Mouse (Mus musculus) neural tube, embryonic 11.5 days (tissue): ENCODE results near the gene Stat5a. TPM values are rescaled to one million over a fixed set of nuclear protein-coding genes. Genes with fewer than 3 reads are reported as not detected.

ENCODE experiments used
- ATAC-seq: fragments of 200-750 bp; cut with Nextera tagmentation; 2 replicates; pipeline ENCODE4 v1.8.0; 2017; ENCODE audit warnings: moderate number of reproducible peaks, mild to moderate bottlenecking, moderate TSS enrichment, moderate library complexity; ENCODE audit not compliant: insufficient read depth, low FRiP score, low TSS enrichment
- DNase-seq: peaks from one replicate; pipeline ENCODE4 v3.0.0-alpha.2; 2015; ENCODE audit warnings: low spot score
- H3K27ac ChIP-seq: fragments of 300-500 bp; sonication (generic); 2 replicates; pipeline ENCODE4 v1.5.1; 2014; ENCODE audit warnings: low read depth, mild to moderate bottlenecking, low read length
- H3K27me3 ChIP-seq: fragments of 300-500 bp; sonication (generic); 2 replicates; pipeline ENCODE4 v1.6.1; 2014; ENCODE audit warnings: mild to moderate bottlenecking, low read length, mixed read lengths; ENCODE audit not compliant: control insufficient read depth, insufficient read depth
- H3K36me3 ChIP-seq: fragments of 300-500 bp; sonication (generic); 2 replicates; pipeline ENCODE4 v1.6.1; 2014; ENCODE audit warnings: mild to moderate bottlenecking, low read length, moderate library complexity, mixed read lengths; ENCODE audit not compliant: control insufficient read depth, insufficient read depth
- H3K4me1 ChIP-seq: fragments of 300-500 bp; sonication (generic); 2 replicates; pipeline ENCODE4 v1.6.1; 2014; ENCODE audit warnings: low read length, mixed read lengths; ENCODE audit not compliant: control insufficient read depth, insufficient read depth
- H3K4me2 ChIP-seq: fragments of 300-500 bp; sonication (generic); 2 replicates; pipeline ENCODE4 v1.6.1; 2014; ENCODE audit warnings: low read depth, mild to moderate bottlenecking, moderate library complexity
- H3K4me3 ChIP-seq: fragments of 300-500 bp; sonication (generic); 2 replicates; pipeline ENCODE4 v1.5.1; 2014; ENCODE audit warnings: low read depth, low read length
- H3K9ac ChIP-seq: fragments of 300-500 bp; sonication (generic); 2 replicates; pipeline ENCODE4 v1.6.1; 2014; ENCODE audit warnings: mild to moderate bottlenecking, low read length
- H3K9me3 ChIP-seq: fragments of 300-500 bp; sonication (generic); 2 replicates; pipeline ENCODE4 v1.6.1; 2016; ENCODE audit warnings: low read length; ENCODE audit not compliant: control insufficient read depth
- WGBS: fragments of 180-500 bp; shearing (Covaris S2); extraction: QIAGEN DNeasy Blood & Tissue Kit; methylation state at CpG from one replicate; pipeline ENCODE4 v1.1.7; 2014; 5-methylcytosine and 5-hydroxymethylcytosine counted together
- polyA plus RNA-seq: library from polyadenylated mRNA; unstranded; fragments of >200 nt; fragmentation: Nextera tagmentation; extraction: Ambion mirVana; gene quantifications from 2 replicates; pipeline ENCODE4 v1.2.1, GENCODE M21; 2014

The Stat5a gene
- polyA plus RNA-seq, 1 experiment from 2014 or later: 1.3 TPM

DNA sequence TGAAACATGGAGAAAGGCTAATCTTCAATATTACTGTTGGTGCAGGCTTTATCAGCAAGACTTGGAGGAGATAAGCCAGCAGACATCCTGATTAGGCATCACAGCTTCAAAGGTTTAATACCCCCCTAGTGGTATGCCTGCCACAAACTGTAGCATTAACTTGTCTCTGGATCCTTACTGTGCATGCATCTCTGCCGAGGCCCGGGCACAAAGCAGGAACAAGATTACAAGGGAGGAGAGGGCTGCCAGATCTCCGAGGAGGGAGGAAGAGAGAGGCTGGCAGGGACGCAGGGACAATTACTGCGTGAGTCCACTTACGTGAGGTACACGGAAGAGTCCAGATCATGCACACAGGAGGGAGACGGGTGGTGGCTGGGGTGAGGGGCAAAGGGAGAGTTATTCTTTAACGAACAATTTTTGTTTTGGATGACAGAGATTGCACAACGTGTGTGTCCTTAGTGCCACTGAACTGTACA is 30.4 kb upstream of the Stat5a start:
- Histone ChIP-seq H3K9ac (no peak overlapping the region), H3K36me3 (no peaks in the 10 kb centered on the region), H3K4me1 (no peaks in the 10 kb centered on the region), H3K4me2 (no peak overlapping the region), H3K4me3 (no peak overlapping the region), H3K27ac (no peak overlapping the region), H3K27me3 (no peaks in the 10 kb centered on the region), H3K9me3 (no peaks in the 10 kb centered on the region)
- DNase-seq (no peak), ATAC-seq (no peak)
- 76% methylated on average over 10 of the region's 10 CpGs for WGBS

DNA sequence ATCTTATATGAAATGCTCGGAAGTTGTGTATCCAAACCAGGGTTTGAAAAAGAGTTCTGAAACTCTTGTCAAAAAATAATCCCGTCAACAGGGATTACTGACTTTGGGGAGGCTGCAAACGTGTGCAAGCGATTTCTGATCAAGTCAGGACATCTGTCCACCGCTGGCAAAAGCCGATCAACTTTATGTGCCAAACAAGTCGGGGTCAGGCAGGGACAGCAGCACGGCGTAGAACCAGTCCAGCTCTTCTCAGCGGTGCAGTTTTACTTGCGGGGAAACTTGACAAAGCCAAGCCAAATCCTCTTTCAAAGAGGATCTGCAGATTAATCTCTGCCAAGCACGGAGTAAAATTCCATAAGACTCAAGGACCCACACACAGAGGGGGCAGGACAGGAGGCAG is 29.5 kb upstream of the Stat5a start:
- Histone ChIP-seq H3K4me2 (no peak overlapping the region), H3K27ac (no peak overlapping the region), H3K36me3 (no peaks in the 10 kb centered on the region), H3K9ac (no peak overlapping the region), H3K4me3 (no peak overlapping the region), H3K27me3 (no peaks in the 10 kb centered on the region), H3K9me3 (no peaks in the 10 kb centered on the region), H3K4me1 (no peaks in the 10 kb centered on the region)
- DNase-seq (no peak), ATAC-seq (no peak)
- 90% methylated on average over 12 of the region's 12 CpGs for WGBS

DNA sequence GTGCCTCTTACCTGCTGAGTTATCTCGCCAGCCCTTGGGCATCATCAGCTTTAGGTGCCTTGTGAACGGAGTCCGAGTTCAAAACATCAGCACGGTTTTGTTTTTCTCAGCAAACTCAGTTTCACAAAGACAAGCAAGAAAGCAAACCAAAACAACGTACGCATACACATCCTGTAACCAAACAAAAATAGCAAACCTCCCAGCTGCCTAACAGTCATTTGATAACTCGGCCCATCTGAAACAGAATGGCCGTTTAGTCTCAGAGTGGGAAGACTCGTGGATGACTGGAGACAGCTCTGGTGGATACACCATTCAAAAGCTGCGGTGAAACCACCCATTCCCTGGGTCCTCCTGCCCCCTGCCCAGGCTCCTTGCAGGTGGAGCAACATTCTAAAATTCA is 27.8 kb upstream of the Stat5a start:
- no peak overlapping the region for H3K4me2 ChIP-seq
- no peaks in the 10 kb centered on the region for H3K4me1 ChIP-seq
- H3K9me3 ChIP-seq: no peaks in the 10 kb centered on the region
- ATAC-seq: no peak
- no peak overlapping the region for H3K27ac ChIP-seq
- H3K36me3 ChIP-seq: no peaks in the 10 kb centered on the region
- DNase-seq: no peak
- H3K27me3 ChIP-seq: no peaks in the 10 kb centered on the region
- 84% methylated on average over 10 of the region's 10 CpGs for WGBS
- no peak overlapping the region for H3K9ac ChIP-seq
- H3K4me3 ChIP-seq: no peak overlapping the region

DNA sequence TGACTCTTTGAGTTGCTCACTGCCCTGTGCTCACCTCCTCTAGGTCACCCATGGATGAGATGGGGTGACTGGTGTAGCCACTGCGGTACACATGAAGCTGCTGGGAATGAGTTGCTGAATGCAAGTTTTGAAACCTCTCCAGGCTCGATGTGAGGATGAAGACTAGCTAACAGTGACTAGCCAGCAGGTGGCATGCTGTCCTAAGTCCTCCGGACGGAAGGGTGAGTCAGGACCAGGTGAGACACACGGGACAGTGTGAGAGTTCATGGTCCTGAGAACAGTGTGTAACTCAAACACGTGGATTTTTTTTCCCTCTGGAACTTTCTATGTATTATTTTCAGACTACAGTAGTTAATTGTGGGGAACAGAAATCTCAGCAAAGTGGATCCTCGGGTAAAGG is 25.7 kb upstream of the Stat5a start:
- ATAC-seq: no peak
- Histone ChIP-seq H3K4me2 (no peak overlapping the region), H3K27ac (no peak overlapping the region), H3K36me3 (no peaks in the 10 kb centered on the region), H3K4me3 (no peak overlapping the region), H3K4me1 (no peaks in the 10 kb centered on the region), H3K9ac (no peak overlapping the region), H3K9me3 (no peaks in the 10 kb centered on the region), H3K27me3 (no peaks in the 10 kb centered on the region)
- no peak for DNase-seq
- 75% methylated on average over 7 of the region's 7 CpGs for WGBS

DNA sequence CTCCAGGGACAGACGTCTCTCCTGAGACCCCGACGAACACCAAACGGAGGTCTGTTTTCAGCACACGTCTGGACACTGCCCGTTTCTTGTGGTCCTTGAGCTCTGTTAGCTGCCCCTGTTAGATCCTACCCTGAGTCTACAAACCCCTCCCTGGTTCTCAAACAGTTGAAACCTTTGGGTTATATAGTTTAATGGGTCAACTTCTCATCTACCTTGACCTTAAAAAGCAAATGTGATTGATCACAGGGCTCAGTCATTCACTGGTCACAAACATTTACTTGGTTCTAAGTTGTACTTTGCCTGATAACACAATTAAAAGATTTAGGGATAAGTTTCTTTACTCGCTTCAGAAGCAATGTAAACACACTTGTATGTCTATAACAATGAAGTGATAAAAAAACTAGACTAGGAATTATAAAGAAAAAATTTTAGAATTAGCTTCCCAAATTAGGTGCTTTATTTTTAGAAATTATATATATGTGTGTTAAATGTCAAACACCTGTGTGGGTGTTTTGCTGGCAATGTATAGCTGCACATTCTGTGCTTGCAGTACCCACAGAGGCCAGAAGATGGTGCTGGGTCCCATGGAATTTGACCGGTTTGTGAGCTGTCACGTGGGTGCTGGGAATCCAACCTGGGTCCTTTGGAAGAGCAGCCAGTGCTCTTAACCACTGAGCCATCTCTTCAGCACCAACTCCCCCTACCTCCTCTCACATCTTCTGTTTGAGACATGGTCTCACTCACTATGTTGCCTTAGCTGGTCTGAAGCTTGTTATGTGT is 22.0 kb upstream of the Stat5a start:
- H3K4me1 ChIP-seq: no peaks in the 10 kb centered on the region
- H3K4me3 ChIP-seq: no peak overlapping the region
- H3K9me3 ChIP-seq: no peaks in the 10 kb centered on the region
- no peak for DNase-seq
- no peak overlapping the region for H3K27ac ChIP-seq
- H3K4me2 ChIP-seq: no peak overlapping the region
- ATAC-seq: no peak
- H3K36me3 ChIP-seq: no peaks in the 10 kb centered on the region
- WGBS: 81% methylated on average over 9 of the region's 9 CpGs
- H3K9ac ChIP-seq: no peak overlapping the region
- H3K27me3 ChIP-seq: no peaks in the 10 kb centered on the region

DNA sequence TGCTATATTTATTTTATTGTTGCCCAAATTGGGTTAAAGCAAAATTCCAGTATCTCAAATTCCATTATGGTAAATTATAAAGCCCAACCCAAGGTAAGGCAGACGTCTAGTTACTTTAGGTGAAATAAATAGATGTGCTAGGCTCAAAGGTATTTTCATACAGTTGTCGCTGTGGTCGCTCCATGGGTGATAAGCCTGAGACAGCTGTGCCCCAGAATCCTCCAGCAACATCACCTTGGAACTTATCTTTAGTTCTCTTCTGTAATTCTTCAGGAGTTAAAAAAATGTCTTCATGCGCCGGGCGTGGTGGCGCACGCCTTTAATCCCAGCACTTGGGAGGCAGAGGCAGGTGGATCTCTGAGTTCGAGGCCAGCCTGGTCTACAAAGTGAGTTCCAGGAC is 20.3 kb upstream of the Stat5a start:
- no peaks in the 10 kb centered on the region for H3K4me1 ChIP-seq

DNA sequence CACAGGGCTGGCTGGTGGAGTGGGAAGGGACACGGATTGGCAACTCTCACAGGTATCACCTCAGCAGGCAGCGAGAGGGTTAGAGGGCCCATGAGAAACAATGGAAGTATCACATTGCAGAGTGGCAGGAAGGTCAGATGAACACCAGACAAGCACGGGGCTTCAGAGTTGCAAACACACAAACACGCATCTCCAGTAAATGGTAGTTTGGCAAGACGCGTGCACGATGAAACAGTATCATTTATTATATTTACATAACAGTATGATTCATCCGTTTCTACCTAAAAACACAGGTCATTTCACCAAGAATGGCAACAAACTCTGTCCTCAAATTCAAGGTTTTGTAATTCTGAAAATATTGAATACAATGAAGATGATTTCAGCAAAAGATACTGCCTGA is 19.6 kb upstream of the Stat5a start:
- 80% methylated on average over 8 of the region's 8 CpGs for WGBS
- no peaks in the 10 kb centered on the region for H3K9me3 ChIP-seq
- H3K4me2 ChIP-seq: no peak overlapping the region
- no peaks in the 10 kb centered on the region for H3K36me3 ChIP-seq
- H3K27me3 ChIP-seq: no peaks in the 10 kb centered on the region
- no peak overlapping the region for H3K4me3 ChIP-seq
- no peak overlapping the region for H3K9ac ChIP-seq
- DNase-seq: no peak
- ATAC-seq: no peak
- no peaks in the 10 kb centered on the region for H3K4me1 ChIP-seq
- H3K27ac ChIP-seq: no peak overlapping the region

More for the DNA sequence above, 20.3 kb upstream of the Stat5a start:
- no peaks in the 10 kb centered on the region for H3K27me3 ChIP-seq
- 94% methylated on average over 9 of the region's 9 CpGs for WGBS
- no peak overlapping the region for H3K4me3 ChIP-seq
- no peaks in the 10 kb centered on the region for H3K9me3 ChIP-seq
- ATAC-seq (no peak), DNase-seq (no peak)
- H3K36me3 ChIP-seq: no peaks in the 10 kb centered on the region
- no peak overlapping the region for H3K9ac ChIP-seq
- H3K27ac ChIP-seq: no peak overlapping the region
- H3K4me2 ChIP-seq: no peak overlapping the region

DNA sequence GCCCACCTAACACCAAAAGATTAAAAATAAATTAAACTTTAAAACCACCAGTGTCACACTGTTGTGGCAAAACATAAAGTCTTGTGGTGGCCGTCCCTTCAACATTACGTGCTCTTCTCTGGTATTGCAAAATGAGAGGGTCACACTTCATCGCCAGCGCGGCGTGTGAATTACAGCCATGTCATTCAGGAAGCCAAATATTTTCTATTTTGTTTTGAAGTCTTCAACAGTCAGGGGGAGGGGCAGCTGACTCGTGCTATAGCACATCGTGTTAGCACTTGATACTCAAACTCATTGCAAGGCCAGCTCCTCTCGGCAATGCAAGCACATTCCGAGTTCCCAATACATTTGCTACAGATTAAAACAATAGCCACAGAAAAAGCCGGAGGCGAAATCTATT is 18.3 kb upstream of the Stat5a start:
- Histone ChIP-seq H3K27me3 (no peaks in the 10 kb centered on the region), H3K9me3 (no peaks in the 10 kb centered on the region), H3K4me2 (no peak overlapping the region), H3K27ac (no peak overlapping the region), H3K36me3 (no peaks in the 10 kb centered on the region), H3K9ac (no peak overlapping the region), H3K4me3 (no peak overlapping the region), H3K4me1 (no peaks in the 10 kb centered on the region)
- DNase-seq (no peak), ATAC-seq (no peak)
- WGBS: 82% methylated on average over 12 of the region's 12 CpGs

DNA sequence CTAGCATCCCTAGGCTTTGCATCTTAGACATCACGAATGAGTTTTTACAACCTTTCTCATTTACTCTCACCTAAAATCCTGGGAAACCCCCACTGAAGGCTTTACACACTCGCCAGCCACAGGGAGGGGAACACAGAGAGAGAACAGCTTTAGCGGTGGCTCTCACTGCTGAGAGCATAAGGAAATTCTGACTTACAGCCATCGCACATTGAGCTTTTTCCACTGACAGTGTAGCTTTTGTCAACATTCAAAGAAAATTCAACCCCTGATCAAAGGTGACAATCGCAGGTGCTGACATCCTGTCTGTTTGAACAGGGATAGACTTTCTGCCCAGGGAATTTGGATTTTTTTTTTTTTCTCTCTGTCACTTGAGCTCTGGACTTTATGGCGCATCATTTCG is 17.1 kb upstream of the Stat5a start:
- no peak for DNase-seq

More for the DNA sequence above, 17.1 kb upstream of the Stat5a start:
- Histone ChIP-seq H3K36me3 (no peaks in the 10 kb centered on the region), H3K4me1 (no peaks in the 10 kb centered on the region), H3K9ac (no peak overlapping the region), H3K27ac (no peak overlapping the region), H3K4me3 (no peak overlapping the region), H3K9me3 (no peaks in the 10 kb centered on the region), H3K4me2 (no peak overlapping the region), H3K27me3 (no peaks in the 10 kb centered on the region)
- WGBS: 85% methylated on average over 7 of the region's 7 CpGs
- no peak for ATAC-seq
